In genomic region chr11:58847636-58848035, GRCm38 (mm10) we compare ENCODE assay signal across 8 mouse cellular contexts. TPM values are rescaled to one million over a fixed set of nuclear protein-coding genes. Genes with fewer than 3 reads are reported as not detected.
DNase-seq lines count a peak whose midpoint lies in the region; ATAC-seq and TF ChIP-seq lines count a peak whose summit lies in the region.

No protein-coding gene starts in this region.

- peaks cover 7% of the 10 kb centered on the region for H3K4me1 ChIP-seq in heart, embryonic 13.5 days
- peaks cover 16% of the 10 kb centered on the region for H3K4me1 ChIP-seq in G1E (ENCODE audit: insufficient read depth, low read depth, low read length)
- peaks cover 5% of the 10 kb centered on the region for H3K4me1 ChIP-seq in forebrain, postnatal 0 days (ENCODE audit: insufficient read depth)
- peaks cover 9% of the 10 kb centered on the region for H3K4me1 ChIP-seq in midbrain, embryonic 10.5 days

- peak overlapping the region; percentile 95 for H3K9ac ChIP-seq in heart, embryonic 13.5 days
- peak overlapping the region; percentile 71 for H3K9ac ChIP-seq in forebrain, postnatal 0 days

- no peak for TF ChIP-seq CTCF in G1E (IDR thresholded peaks at IDR 0.05; ENCODE audit: low read depth, low read length)
- TF ChIP-seq CTCF in forebrain, postnatal 0 days (IDR thresholded peaks at IDR 0.05; ENCODE audit: low read depth) = no peak

- no peak overlapping the region for H3K27ac ChIP-seq in heart, embryonic 13.5 days (replicated peaks)
- peak overlapping the region; percentile 82 for H3K27ac ChIP-seq in forebrain, postnatal 0 days (ENCODE audit: low read depth, low read length)
- H3K27ac ChIP-seq in midbrain, embryonic 10.5 days (replicated peaks) = peak overlapping the region; percentile 85

- H3K4me3 ChIP-seq in heart, embryonic 13.5 days = peak overlapping the region; percentile 89
- H3K4me3 ChIP-seq in G1E (ENCODE audit: low read depth, low read length) = peak overlapping the region; percentile 73
- H3K4me3 ChIP-seq in forebrain, postnatal 0 days (ENCODE audit: low read depth, low read length) = peak overlapping the region; percentile 66
- H3K4me3 ChIP-seq in midbrain, embryonic 10.5 days = peak overlapping the region; percentile 86

- intact Hi-C loops in heart, postnatal 14 days (cut with DNase I) = loop anchor here (5.0 kb wide), 1 partner anchor 55 kb away; the partner anchor contains the start of gene Zfp39

- H3K27me3 ChIP-seq in heart, embryonic 13.5 days (replicated peaks) = no peaks in the 10 kb centered on the region
- H3K27me3 ChIP-seq in G1E (ENCODE audit: insufficient read depth, low read length) = no peaks in the 10 kb centered on the region
- no peaks in the 10 kb centered on the region for H3K27me3 ChIP-seq in forebrain, postnatal 0 days (ENCODE audit: insufficient read depth, low read length)
- no peaks in the 10 kb centered on the region for H3K27me3 ChIP-seq in midbrain, embryonic 10.5 days (ENCODE audit: low read depth, poor library complexity, severe bottlenecking)

- peak overlapping the region; percentile 79 for H3K4me2 ChIP-seq in heart, embryonic 13.5 days
- peak overlapping the region; percentile 75 for H3K4me2 ChIP-seq in forebrain, postnatal 0 days (ENCODE audit: low read depth)

- ATAC-seq in heart, embryonic 13.5 days (ENCODE audit: extremely low read depth, insufficient number of reproducible peaks, low FRiP score, low TSS enrichment) = no peak
- ATAC-seq in G1E (ENCODE audit: extremely low read depth, insufficient number of reproducible peaks, low FRiP score, poor library complexity, severe bottlenecking) = no peak
- no peak for ATAC-seq in forebrain, postnatal 0 days

- no peak for DNase-seq in heart, postnatal 14 days
- DNase-seq in G1E (ENCODE audit: low spot score) = no peak
- DNase-seq in forebrain, postnatal 0 days = no peak
- DNase-seq in midbrain, embryonic 10.5 days (ENCODE audit: low spot score) = no peak
- no peak for DNase-seq in ovary, adult 18-20 months (ENCODE audit: low spot score)
- DNase-seq in cerebellum, postnatal 25 days = no peak
- no peak for DNase-seq in testis, postnatal 14 days (ENCODE audit: low spot score)

- 41% methylated on average over 9 of the region's 9 CpGs for WGBS in heart, embryonic 13.5 days
- 42% methylated on average over 9 of the region's 9 CpGs for WGBS in forebrain, postnatal 0 days
- 51% methylated on average over 9 of the region's 9 CpGs for WGBS in midbrain, embryonic 10.5 days

- no peaks in the 10 kb centered on the region for H3K9me3 ChIP-seq in heart, embryonic 13.5 days
- 0 out of 2 replicates have a peak, but pooled peaks cover 3% of the 10 kb centered on the region for H3K9me3 ChIP-seq in G1E (replicated peaks)
- no peaks in the 10 kb centered on the region for H3K9me3 ChIP-seq in forebrain, postnatal 0 days (ENCODE audit: low read length)
- H3K9me3 ChIP-seq in midbrain, embryonic 10.5 days (replicated peaks) = no peaks in the 10 kb centered on the region

- peaks cover 31% of the 10 kb centered on the region for H3K36me3 ChIP-seq in heart, embryonic 13.5 days
- H3K36me3 ChIP-seq in G1E (replicated peaks) = peaks cover 34% of the 10 kb centered on the region
- H3K36me3 ChIP-seq in forebrain, postnatal 0 days (ENCODE audit: insufficient read depth) = peaks cover 30% of the 10 kb centered on the region
- H3K36me3 ChIP-seq in midbrain, embryonic 10.5 days = peaks cover 37% of the 10 kb centered on the region

RNA-seq across cellular contexts. Expression of gene Gm12258, which starts 0.7 kb away (rescaled TPM):
- 3.9 and 5.2 TPM in 2 replicates for polyA plus RNA-seq in heart, embryonic 13.5 days (2015; fragmentation: Nextera tagmentation; extraction: Ambion mirVana)
- 1 to 10 TPM; 2.5 to 3.7 TPM for total RNA-seq in heart, postnatal 14 days (2021)
- 13.9 and 15.1 TPM in 2 replicates for total RNA-seq in G1E (2014; fragmentation: Nextera tagmentation)
- total RNA-seq in G1E (2017) = 8.7 and 8.8 TPM in 2 replicates
- polyA plus RNA-seq in G1E (2012) = 0.21 and 0.62 TPM in 2 replicates
- 22.6 and 22.8 TPM in 2 replicates for total RNA-seq in forebrain, postnatal 0 days (2014; rRNA removed)
- polyA plus RNA-seq in forebrain, postnatal 0 days (2015; fragmentation: Nextera tagmentation; extraction: Ambion mirVana) = 6.2 and 10.2 TPM in 2 replicates
- polyA plus RNA-seq in midbrain, embryonic 10.5 days (2016; fragmentation: Nextera tagmentation; extraction: Ambion mirVana) = 9.1 and 11.5 TPM in 2 replicates

RNA-seq across cellular contexts. Expression of gene Olfr311, which starts 8.6 kb away (rescaled TPM):
- 0.17 and 0.24 TPM in 2 replicates for polyA plus RNA-seq in heart, embryonic 13.5 days (2015; fragmentation: Nextera tagmentation; extraction: Ambion mirVana)
- not detected for total RNA-seq in heart, postnatal 14 days (2021)
- not detected in 2 replicates for total RNA-seq in G1E (2014; fragmentation: Nextera tagmentation)
- 0.33 TPM in 1 of 2 replicates, not detected in the other for total RNA-seq in G1E (2017)
- not detected in 2 replicates for polyA plus RNA-seq in G1E (2012)
- not detected in 2 replicates for total RNA-seq in forebrain, postnatal 0 days (2014; rRNA removed)
- polyA plus RNA-seq in forebrain, postnatal 0 days (2015; fragmentation: Nextera tagmentation; extraction: Ambion mirVana) = not detected in 2 replicates
- not detected in 2 replicates for polyA plus RNA-seq in midbrain, embryonic 10.5 days (2016; fragmentation: Nextera tagmentation; extraction: Ambion mirVana)

RNA-seq across cellular contexts. Expression of gene Olfr312, which starts 18.6 kb away (rescaled TPM):
- polyA plus RNA-seq in heart, embryonic 13.5 days (2015; fragmentation: Nextera tagmentation; extraction: Ambion mirVana) = 0.11 and 0.13 TPM in 2 replicates
- not detected for total RNA-seq in heart, postnatal 14 days (2021)
- total RNA-seq in G1E (2014; fragmentation: Nextera tagmentation) (not detected in 2 replicates), G1E (2017) (0.05 and 0.64 TPM in 2 replicates)
- not detected in 2 replicates for polyA plus RNA-seq in G1E (2012)
- total RNA-seq in forebrain, postnatal 0 days (2014; rRNA removed) = not detected in 2 replicates
- polyA plus RNA-seq in forebrain, postnatal 0 days (2015; fragmentation: Nextera tagmentation; extraction: Ambion mirVana) = not detected in 2 replicates
- not detected in 2 replicates for polyA plus RNA-seq in midbrain, embryonic 10.5 days (2016; fragmentation: Nextera tagmentation; extraction: Ambion mirVana)

RNA-seq across cellular contexts. Expression of gene 2810021J22Rik, which starts 19.4 kb away (rescaled TPM):
- 3.3 and 4.4 TPM in 2 replicates for polyA plus RNA-seq in heart, embryonic 13.5 days (2015; fragmentation: Nextera tagmentation; extraction: Ambion mirVana)
- 1 to 10 TPM; 3.2 to 3.6 TPM for total RNA-seq in heart, postnatal 14 days (2021)
- total RNA-seq in G1E (2014; fragmentation: Nextera tagmentation) (1.5 and 10.3 TPM in 2 replicates), G1E (2017) (0.46 and 1.7 TPM in 2 replicates)
- 0.02 TPM in 2 replicates for polyA plus RNA-seq in G1E (2012)
- 8.5 and 8.8 TPM in 2 replicates for total RNA-seq in forebrain, postnatal 0 days (2014; rRNA removed)
- polyA plus RNA-seq in forebrain, postnatal 0 days (2015; fragmentation: Nextera tagmentation; extraction: Ambion mirVana) = 5.3 and 8.2 TPM in 2 replicates
- polyA plus RNA-seq in midbrain, embryonic 10.5 days (2016; fragmentation: Nextera tagmentation; extraction: Ambion mirVana) = 11.2 and 12.5 TPM in 2 replicates

RNA-seq across cellular contexts. Expression of gene Olfr313, which starts 32.8 kb away (rescaled TPM):
- polyA plus RNA-seq in heart, embryonic 13.5 days (2015; fragmentation: Nextera tagmentation; extraction: Ambion mirVana) = 0.12 and 0.17 TPM in 2 replicates
- total RNA-seq in heart, postnatal 14 days (2021) = not detected
- total RNA-seq in G1E (2014; fragmentation: Nextera tagmentation) (not detected in 2 replicates), G1E (2017) (0.11 TPM in 1 of 2 replicates, not detected in the other)
- not detected in 2 replicates for polyA plus RNA-seq in G1E (2012)
- not detected in 2 replicates for total RNA-seq in forebrain, postnatal 0 days (2014; rRNA removed)
- polyA plus RNA-seq in forebrain, postnatal 0 days (2015; fragmentation: Nextera tagmentation; extraction: Ambion mirVana) = not detected in 2 replicates
- polyA plus RNA-seq in midbrain, embryonic 10.5 days (2016; fragmentation: Nextera tagmentation; extraction: Ambion mirVana) = not detected in 2 replicates
